Mouse (Mus musculus) lung, postnatal 0 days (tissue): Measurements from ENCODE around the gene Thrap3. TPM values are rescaled to one million over a fixed set of nuclear protein-coding genes. Genes with fewer than 3 reads are reported as not detected.
A peak's percentile ranks its signal among the peaks of the same experiment; 100 is the strongest.

Experiments used
- ATAC-seq: fragments of 200-750 bp; cut with Nextera tagmentation; 2 replicates; pipeline ENCODE4 v1.8.0; 2017; ENCODE audit warnings: moderate library complexity
- DNase-seq: peaks from one replicate; pipeline ENCODE4 v3.0.0-alpha.2; 2016; ENCODE audit warnings: low spot score
- H3K27ac ChIP-seq: fragments of 300-500 bp; sonication (generic); 2 replicates; pipeline ENCODE4 v1.5.1; 2014; ENCODE audit warnings: antibody characterized with exemption, mild to moderate bottlenecking, low read length, mixed read lengths
- H3K27me3 ChIP-seq: fragments of 300-500 bp; sonication (generic); replicated peaks from 2 replicates; pipeline ENCODE4 v1.6.1; 2014; ENCODE audit warnings: low read length, mixed read lengths; ENCODE audit not compliant: insufficient read depth
- H3K36me3 ChIP-seq: fragments of 300-500 bp; sonication (generic); 2 replicates; pipeline ENCODE4 v1.6.1; 2014; ENCODE audit warnings: low read length, mixed read lengths; ENCODE audit not compliant: insufficient read depth
- H3K4me1 ChIP-seq: fragments of 300-500 bp; sonication (generic); 2 replicates; pipeline ENCODE4 v1.6.1; 2014; ENCODE audit warnings: antibody characterized with exemption, low read depth, low read length, mixed read lengths; ENCODE audit not compliant: insufficient read depth
- H3K4me2 ChIP-seq: fragments of 300-500 bp; sonication (generic); replicated peaks from 2 replicates; pipeline ENCODE4 v1.6.1; 2014; ENCODE audit warnings: low read depth, mild to moderate bottlenecking, low read length, moderate library complexity, mixed read lengths
- H3K4me3 ChIP-seq: fragments of 300-500 bp; sonication (generic); 2 replicates; pipeline ENCODE4 v1.5.1; 2014; ENCODE audit warnings: low read depth, low read length
- H3K9ac ChIP-seq: fragments of 300-500 bp; sonication (generic); replicated peaks from 2 replicates; pipeline ENCODE4 v1.6.1; 2014; ENCODE audit warnings: low read depth, mild to moderate bottlenecking
- H3K9me3 ChIP-seq: fragments of 300-500 bp; sonication (generic); 2 replicates; pipeline ENCODE4 v1.6.1; 2016; ENCODE audit warnings: low read length, mixed read lengths
- CTCF ChIP-seq: IDR thresholded peaks from 2 replicates; pipeline ENCODE4 v1.5.1; 2016; ENCODE audit warnings: antibody characterized with exemption, mild to moderate bottlenecking
- EP300 ChIP-seq: IDR thresholded peaks from 2 replicates; pipeline ENCODE4 v1.6.1; 2016; ENCODE audit warnings: antibody characterized with exemption, mild to moderate bottlenecking, control low read depth
- WGBS: fragments of 180-500 bp; shearing (Covaris S2); extraction: QIAGEN DNeasy Blood & Tissue Kit; methylation state at CpG from one replicate; pipeline ENCODE4 v1.1.7; 2014; 5-methylcytosine and 5-hydroxymethylcytosine counted together
- polyA plus RNA-seq: library from polyadenylated mRNA; unstranded; fragments of >200 nt; fragmentation: Nextera tagmentation; extraction: Ambion mirVana; gene quantifications from 2 replicates; pipeline ENCODE4 v1.2.1, GENCODE M21; 2015

Thrap3 gene
- polyA plus RNA-seq, 1 experiment from 2014 or later, result 98.6 TPM

DNA sequence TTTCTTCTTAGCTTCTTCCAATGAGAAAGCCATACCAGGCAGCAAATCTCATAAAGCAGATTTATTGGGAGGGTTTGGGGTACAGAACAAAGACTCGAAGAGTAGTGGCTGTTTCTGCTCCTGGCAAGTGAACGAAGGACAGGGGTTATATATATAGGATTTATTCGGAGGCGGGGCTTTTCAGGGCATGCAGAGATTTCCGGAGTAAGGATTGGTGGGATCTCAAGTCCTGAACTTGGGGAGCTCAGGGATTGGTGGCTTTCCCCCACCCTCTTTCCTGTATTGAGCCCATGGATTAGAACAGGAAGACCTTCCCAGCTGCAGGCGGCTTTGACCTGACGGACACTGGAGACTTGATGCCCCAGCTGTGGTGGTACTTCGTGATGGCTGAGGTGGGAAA lies 1.5 kb upstream of the Thrap3 start:
- no peak for TF ChIP-seq EP300
- TF ChIP-seq CTCF, result no peak
- ATAC-seq, result no peak
- 0 out of 2 replicates have a peak overlapping the region, but pooled peaks have one; percentile 99 for H3K27ac ChIP-seq

DNA sequence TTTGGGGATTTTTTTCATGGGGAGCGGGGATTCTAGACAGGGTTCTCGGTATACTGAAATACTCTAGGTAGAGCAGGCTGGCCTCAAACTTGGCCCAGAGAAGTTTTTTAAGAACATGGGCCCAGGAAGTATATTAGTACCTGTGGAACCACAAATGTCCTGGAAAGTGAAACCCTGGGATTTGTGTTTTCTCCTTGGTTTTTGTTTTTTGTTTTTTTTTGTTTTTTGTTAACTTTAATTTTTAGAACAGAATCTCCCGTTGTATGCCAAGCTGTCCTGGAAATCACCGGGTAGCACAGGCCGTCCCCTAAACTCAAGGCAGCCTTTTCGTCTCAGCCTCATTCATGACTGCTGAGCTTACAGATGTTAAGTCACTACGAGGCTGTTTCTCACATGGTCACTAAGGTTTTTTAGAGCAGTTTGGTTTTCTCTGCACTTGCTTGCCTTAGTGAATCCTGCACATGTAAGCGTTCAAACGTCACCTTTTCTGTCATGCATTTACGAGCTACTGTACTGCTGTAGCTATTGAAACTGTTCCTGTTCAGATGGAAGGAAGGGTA lies 856 bp upstream of the Thrap3 start:
- 69% methylated on average over 10 of the region's 10 CpGs for WGBS
- peak overlapping the region; percentile 99 for H3K27ac ChIP-seq
- peak overlapping the region; percentile 47 for H3K4me2 ChIP-seq
- H3K27me3 ChIP-seq, result no peaks in the 10 kb centered on the region
- ATAC-seq, result no peak
- peak overlapping the region; percentile 80 for H3K4me3 ChIP-seq
- no peak for TF ChIP-seq EP300
- no peak for TF ChIP-seq CTCF
- DNase-seq, result no peak
- H3K9me3 ChIP-seq, result no peaks in the 10 kb centered on the region
- peaks cover 14% of the 10 kb centered on the region for H3K4me1 ChIP-seq
- H3K9ac ChIP-seq, result peak overlapping the region; percentile 32; the same call in 1 of the 2 replicates
- no peaks in the 10 kb centered on the region for H3K36me3 ChIP-seq

More for the DNA sequence above, 1.5 kb upstream of the Thrap3 start:
- Histone ChIP-seq H3K9me3 (no peaks in the 10 kb centered on the region), H3K4me2 (no peak overlapping the region), H3K36me3 (no peaks in the 10 kb centered on the region), H3K4me1 (peaks cover 12% of the 10 kb centered on the region), H3K9ac (no peak overlapping the region), H3K4me3 (no peak overlapping the region), H3K27me3 (no peaks in the 10 kb centered on the region)
- no peak for DNase-seq
- 86% methylated on average over 8 of the region's 8 CpGs for WGBS

DNA sequence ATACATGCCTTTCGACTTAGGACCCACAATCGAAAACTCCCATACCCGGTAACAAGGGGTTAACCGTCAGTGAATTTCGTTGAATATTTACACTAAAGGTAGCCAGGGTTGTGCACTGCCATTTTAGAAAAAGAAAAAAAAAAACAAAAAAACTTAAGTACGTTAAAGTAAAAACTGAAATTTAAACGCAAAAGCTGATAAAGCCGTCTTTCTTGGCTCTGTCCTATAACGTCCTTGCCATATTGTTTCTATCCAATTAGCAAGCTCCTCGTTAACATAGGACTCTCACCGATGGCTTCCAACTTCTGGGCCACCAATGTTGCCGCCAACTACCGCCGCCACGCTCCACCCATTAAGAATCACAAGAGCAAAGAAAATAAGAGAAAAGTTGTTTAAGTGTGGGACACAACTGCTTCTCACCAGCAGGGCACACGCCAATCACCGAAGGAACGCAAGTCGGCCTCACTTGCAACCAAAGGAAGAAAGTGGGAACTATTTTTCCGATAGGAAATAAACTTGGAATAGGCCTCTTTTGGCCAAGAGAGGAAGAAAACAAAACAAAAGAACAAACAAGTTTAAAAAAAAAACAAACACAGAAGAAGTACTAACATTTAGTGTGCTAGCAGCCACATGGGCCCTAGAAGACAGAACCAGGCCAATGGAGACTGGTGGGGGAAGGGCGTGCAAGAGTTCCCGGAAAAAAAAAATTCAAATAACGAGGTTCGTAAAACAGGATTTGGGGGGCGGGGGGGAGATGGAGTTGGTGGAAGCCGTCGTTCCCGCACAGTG lies 852 bp downstream of the Thrap3 start:
- Histone ChIP-seq H3K9ac (peak overlapping the region; percentile 87), H3K4me3 (peak overlapping the region; percentile 80), H3K36me3 (no peaks in the 10 kb centered on the region), H3K27me3 (no peaks in the 10 kb centered on the region), H3K4me1 (peaks cover 19% of the 10 kb centered on the region), H3K4me2 (peak overlapping the region; percentile 65), H3K27ac (peak overlapping the region; percentile 99), H3K9me3 (no peaks in the 10 kb centered on the region)
- under 1% methylated on average over 28 of the region's 28 CpGs for WGBS
- no peak; the same call in 1 of the 2 replicates for ATAC-seq
- TF ChIP-seq CTCF (peak; percentile 58), EP300 (no peak)
- peak; percentile 89 for DNase-seq

DNA sequence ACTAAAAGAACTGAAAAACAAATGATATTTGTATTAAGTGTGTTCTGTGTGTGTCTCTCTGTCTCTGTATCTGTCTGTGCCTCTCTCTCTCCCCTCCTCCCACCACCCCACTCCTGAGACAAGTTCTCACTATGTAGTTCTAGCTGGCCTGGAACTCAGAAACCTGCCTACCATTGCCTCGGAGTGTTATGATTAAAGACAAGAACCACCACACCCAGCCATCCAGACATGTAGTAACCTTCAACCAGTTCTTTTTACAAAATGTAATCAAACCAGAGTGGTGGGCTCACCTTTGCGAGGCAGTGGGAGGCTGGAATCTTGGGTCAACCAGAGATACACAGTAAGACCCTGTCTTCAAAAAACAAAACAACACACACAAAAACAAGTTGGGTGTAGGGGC lies 1.9 kb downstream of the Thrap3 start:
- Histone ChIP-seq H3K27me3 (no peaks in the 10 kb centered on the region), H3K4me1 (peaks cover 19% of the 10 kb centered on the region), H3K4me2 (peak overlapping the region; percentile 65), H3K9me3 (no peaks in the 10 kb centered on the region), H3K36me3 (no peaks in the 10 kb centered on the region), H3K9ac (peak overlapping the region; percentile 87), H3K4me3 (peak overlapping the region; percentile 80), H3K27ac (peak overlapping the region; percentile 99)
- DNase-seq, result no peak
- TF ChIP-seq CTCF, result no peak
- TF ChIP-seq EP300, result no peak
- WGBS, result 6% methylated on average over 2 of the region's 2 CpGs
- no peak for ATAC-seq

DNA sequence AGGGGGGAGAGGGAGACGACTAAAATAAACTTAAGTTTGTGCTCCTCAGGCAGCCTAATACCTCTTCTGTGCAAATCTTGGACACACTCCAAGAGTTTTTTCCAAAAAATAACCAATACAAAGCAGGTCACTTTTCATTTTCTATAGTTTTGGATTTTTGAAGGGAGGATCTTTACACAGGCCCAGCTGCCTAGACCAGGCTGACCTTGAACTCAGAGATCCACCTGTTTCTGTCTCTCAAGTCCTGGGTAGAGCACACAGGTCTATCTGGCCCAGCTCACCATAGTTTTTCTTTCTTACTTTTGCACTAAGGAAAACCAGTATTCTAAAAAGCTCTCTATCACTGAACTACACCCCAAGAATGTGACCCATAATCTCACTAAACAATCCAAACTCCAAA lies 2.5 kb downstream of the Thrap3 start:
- H3K27me3 ChIP-seq, result no peaks in the 10 kb centered on the region
- H3K4me1 ChIP-seq, result peaks cover 19% of the 10 kb centered on the region
- no peaks in the 10 kb centered on the region for H3K9me3 ChIP-seq
- peak overlapping the region; percentile 65 for H3K4me2 ChIP-seq
- no peak for TF ChIP-seq CTCF
- no peak for TF ChIP-seq EP300
- no peak for ATAC-seq
- 0% methylated on average over 1 of the region's 1 CpGs for WGBS
- no peak for DNase-seq
- H3K36me3 ChIP-seq, result no peaks in the 10 kb centered on the region
- H3K4me3 ChIP-seq, result peak overlapping the region; percentile 80
- H3K27ac ChIP-seq, result no peak overlapping the region
- peak overlapping the region; percentile 87; the same call in 1 of the 2 replicates for H3K9ac ChIP-seq

DNA sequence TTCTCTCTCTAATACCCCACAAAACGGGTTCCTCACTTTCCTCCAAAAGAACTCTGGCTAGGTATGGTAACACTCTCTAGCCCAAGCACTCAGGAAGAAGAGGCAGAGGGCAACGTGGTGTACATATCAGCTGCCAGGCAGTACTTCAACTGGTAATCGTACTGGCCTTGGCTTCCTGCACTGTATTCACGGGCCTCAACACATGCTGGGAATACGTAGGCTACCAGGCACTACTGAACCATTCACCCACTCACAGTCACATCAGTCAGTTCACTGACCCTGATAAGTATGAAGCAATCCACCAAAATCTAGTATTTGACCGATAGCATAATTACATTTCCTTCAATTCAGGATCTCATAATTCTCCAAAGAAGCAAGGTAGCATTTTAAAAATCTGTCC lies 3.0 kb downstream of the Thrap3 start:
- no peak overlapping the region for H3K4me3 ChIP-seq
- H3K27ac ChIP-seq, result no peak overlapping the region
- DNase-seq (peak; percentile 14), ATAC-seq (no peak)
- H3K36me3 ChIP-seq, result no peaks in the 10 kb centered on the region
- TF ChIP-seq CTCF, result no peak
- TF ChIP-seq EP300, result no peak
- peak overlapping the region; percentile 65 for H3K4me2 ChIP-seq
- 0 out of 2 replicates have a peak overlapping the region, but pooled peaks have one; percentile 5 for H3K9ac ChIP-seq
- no peaks in the 10 kb centered on the region for H3K9me3 ChIP-seq
- 36% methylated on average over 6 of the region's 6 CpGs for WGBS
- peaks cover 19% of the 10 kb centered on the region for H3K4me1 ChIP-seq
- no peaks in the 10 kb centered on the region for H3K27me3 ChIP-seq
